Mouse (Mus musculus) B cell, adult 2 months (primary cell): ENCODE data around the gene Fndc8.

Experiments used
- DNase-seq, 2 experiments: peaks; one replicate each; pipeline ENCODE4 v3.0.0; 2022

The Fndc8 gene

DNA sequence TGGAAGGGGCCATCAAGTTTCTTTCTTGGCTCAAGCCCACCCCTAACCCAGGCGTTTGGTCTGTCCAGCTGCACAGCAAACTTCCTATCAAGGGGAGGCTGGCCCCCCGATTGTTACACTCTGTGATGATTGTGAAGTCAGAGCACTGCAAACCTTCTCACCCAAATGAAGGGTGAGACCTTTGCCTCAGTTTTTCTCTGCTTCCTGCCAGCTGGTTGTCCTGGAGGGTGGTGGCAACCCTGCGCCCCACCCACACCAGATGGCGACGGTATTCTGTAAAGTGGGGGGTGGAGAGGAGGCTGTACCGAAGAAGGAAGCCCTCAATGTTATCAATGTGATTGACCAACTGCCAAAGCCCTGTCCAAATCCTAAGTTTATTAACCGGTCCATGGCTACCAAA, at the start of gene Fndc8:
Fndc8 (plus strand) TSS at position 189 of the 400 bp plus-strand sequence.
- no peak for DNase-seq

DNA sequence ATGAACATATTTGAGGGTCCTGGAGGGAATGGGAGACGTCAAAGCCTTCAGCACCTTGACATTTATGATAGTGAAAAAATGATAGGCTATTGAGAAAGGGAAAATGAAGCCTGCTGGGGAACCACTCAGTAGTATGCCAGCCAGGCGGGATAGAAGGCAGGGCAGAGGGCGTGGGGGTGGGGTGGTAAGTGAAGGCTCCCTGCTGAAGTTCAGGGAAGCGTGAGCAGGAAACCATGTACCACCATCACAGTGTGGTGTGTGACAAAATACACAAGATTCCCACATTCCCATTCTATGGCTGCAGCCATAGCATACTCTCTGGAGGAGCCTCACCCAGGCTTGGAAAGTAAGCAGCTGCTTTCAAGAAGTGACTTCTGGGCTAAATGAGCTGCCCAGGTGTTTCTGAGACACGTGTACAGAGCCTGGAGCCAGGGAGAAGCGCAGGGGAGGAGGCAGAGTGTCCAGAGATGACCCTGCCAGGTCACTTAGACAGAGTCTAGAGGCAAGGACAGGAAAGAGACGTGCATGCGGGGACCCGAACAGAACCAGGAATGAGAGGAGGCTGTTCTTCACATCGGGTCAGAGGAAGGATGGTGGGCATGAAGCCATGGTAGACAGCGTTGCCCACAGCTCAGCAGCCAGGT, 47.0 kb upstream of the Fndc8 start:
- DNase-seq: peak in 1 of 2 experiments; percentile 28

DNA sequence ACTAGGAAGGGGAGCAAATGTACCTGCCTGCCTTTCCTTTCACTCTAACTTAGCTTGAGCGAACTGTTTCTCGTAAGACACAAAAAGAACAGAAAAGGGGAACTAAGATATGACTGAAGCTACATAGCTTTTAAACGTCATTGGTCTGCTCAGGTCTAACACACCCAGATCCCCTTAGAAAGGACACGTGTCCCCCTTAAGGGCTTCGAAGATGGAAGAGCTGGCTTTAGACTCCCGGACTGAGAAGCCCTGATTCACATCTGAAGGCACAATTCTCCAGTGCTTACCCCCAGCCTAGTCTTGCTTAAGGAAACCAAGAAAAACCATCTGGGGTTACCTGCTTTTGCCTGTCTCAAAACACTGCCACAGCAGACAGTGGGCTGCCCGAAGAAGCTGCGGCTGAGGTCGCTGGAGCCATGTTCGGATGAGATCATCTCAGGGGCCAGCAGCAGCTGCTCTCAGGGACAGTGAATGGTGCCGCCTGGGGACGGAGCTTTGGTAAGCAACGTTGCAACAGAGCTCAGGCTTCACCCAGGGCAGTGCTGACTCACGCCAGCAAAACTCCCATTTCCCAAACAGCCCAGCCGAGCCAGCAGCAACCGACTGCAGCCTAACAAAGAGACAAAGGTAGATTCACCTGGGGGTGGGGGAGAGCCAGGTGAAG, 46.4 kb upstream of the Fndc8 start:
- peak; percentile 41 to 49 for DNase-seq

DNA sequence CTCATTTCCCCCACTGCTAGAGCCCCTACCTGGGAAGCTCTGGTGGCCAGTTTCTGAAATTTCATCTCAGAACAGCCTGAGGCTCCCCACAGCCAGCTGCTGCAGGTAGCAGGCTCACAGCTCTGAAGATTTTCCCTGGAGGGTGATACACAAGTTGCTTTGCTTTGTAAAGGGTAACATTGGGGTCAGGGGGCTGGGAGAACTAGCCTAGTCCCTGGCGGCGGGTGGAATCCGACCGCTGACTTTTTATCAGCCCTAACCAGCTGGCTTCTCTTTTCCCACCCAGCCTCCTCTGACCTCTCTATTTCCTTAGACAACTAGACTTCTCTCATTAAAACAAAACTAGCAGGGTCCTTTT, 45.9 kb upstream of the Fndc8 start:
- DNase-seq: no peak

DNA sequence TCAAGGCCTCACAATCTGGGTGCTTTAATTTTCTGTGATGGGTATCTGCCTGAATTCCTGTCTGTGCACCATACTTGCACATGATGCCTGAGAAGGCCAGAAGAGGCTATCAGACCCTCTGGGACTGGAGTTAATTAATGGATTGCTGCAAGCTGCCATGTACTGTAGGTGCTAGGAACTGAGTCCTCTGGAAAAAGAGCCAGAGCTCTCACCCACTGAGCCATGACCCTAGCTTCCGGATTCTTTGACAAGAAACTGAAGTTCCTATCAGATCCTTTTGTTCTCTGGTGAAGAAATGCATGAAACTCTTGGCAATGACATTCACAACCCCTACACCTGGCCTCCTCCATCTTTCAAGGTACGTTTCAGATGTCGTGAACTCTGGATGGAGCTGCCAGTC, 45.0 kb upstream of the Fndc8 start:
- no peak for DNase-seq

DNA sequence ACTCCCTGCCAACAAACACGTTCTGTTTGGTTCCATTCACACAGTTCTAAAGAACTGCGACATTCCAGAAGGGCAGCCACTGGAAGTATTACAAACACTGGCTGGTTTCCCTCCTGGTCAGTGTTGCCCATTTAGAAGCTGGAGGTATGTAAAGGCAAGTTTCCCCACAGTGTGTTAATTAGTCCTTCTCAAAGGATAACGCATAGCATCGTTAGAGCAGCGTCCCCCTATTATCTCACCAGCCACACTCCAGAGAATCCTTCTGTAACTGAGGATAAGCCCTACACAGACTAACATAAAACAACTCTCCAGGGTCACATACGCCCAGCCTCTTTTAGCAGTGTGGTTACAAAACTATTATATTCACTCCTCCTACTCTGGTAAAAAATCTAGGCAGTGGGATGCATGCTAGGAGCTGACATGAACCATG, 44.3 kb upstream of the Fndc8 start:
- DNase-seq: no peak

DNA sequence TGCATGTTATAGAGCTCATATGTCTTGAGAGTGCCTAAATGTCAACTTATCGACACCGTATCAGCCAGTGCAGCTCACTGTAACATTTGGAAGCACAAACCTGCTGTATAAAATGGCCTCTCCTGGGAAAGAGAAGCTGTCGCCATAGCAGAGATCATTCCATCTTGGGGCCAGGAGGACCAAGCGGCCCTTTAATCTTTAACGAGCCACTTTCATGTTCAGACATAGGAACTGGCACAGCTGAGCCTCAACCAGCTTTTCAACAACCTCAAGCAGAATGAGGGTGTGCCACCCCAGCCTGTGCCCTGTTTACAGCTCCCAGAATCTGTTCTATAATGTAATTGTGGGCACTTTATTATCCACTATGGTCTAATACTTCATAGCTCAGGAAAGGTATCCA, 41.7 kb upstream of the Fndc8 start:
- DNase-seq: no peak

DNA sequence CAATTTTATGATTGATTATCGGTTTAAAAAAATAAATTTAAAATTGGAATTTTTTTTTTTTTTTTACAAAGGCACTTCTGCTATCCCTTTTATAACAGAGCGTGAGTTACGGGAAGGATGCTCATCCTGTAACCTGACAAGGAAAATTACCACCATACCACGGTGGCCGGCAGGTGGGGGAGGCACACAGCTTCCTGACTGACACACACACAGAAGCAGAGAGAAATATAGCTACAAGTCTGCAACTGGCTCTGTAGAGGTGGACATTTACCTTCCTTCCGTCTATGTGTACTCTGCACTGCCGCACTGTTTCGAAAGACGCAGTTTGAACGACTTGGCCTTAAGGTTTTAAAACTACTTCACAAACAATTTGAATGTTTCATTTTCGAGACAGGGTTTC, 39.8 kb upstream of the Fndc8 start:
- DNase-seq: no peak

DNA sequence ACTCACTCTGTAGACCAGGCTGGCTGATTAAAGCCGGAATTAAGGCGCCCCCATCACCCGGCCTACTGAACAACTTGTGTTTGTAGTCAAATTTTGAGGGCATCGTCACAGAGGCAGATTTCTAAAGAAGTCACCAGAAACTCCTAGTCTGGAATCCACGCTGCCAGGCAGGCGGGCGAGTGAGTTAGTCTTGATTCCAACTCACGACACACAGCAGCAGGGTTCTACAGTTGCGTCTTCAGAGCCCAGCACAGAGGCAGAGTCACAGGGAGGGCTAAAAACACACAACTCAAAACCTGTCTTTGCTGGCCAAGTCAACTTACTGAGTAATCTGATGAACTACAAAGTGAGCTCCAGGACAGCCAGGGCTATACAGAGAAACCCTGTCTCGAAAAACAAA, 39.4 kb upstream of the Fndc8 start:
- DNase-seq: no peak

DNA sequence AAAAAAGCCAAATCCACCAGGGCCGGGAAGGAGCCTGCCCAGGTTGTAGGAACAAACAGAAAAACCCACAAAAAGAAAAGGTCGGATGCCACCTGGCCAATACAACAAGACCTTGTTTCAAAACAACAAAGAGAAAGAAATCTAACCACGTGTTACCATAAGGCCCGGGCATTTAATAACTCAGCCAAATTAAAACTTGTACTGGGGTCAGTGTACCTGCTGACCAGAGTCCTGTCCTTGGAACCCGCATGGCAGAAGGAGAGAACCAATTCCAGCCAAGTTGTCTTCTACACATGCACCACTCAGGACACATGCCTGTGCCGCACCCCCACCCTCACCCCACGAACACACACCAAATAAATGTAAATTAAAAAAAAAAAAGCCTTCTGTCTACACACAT, 39.0 kb upstream of the Fndc8 start:
- DNase-seq: no peak

DNA sequence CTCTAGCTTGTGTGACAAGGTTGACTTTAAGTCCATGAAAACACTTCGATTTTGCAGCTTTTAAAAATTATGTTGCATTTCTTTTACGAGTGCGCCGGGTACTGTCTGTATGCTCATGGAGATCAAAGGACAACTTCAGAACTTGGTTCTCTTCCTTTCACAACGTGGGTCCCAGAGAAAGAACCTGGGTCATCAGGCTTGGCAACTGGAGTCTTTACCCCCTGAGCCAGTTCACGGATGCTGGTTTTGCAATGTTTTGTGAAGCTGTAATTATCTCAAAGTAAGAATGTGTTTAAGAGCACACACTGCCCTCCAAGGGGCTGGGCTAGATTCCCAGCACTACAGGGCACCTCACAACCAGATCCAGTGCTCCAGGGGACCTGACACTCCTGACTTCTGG, 37.8 kb upstream of the Fndc8 start:
- no peak for DNase-seq

DNA sequence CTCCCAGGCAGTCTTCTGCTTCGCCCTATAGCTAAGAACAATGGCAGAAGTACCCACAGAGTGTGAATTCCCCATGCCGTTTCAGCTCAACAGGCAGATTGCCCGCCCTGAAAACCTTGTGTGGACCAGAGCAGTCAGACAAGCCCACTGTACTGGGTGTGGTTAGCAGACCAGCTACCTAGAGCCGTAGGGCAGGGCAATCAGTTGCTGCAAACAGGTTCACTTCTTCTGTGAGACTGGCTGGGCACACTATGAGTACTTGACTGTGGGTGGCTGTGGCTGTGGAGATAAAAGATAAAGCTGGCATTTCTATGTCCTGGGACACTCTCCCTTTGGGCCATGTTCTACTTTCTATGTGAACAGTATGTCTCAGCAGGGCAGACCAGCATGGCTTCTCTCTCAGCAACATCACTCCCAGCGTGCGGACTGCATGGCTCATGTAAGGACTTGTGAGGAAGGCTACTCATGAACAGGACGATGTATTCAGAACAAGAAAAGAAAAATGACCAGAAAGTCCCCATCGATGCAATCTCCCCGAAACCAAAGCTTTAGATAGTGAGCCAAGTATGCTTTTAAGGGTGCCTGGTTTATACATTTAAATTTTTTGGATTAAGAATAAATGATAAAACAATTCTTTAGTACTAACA, 36.5 kb upstream of the Fndc8 start:
- no peak for DNase-seq

DNA sequence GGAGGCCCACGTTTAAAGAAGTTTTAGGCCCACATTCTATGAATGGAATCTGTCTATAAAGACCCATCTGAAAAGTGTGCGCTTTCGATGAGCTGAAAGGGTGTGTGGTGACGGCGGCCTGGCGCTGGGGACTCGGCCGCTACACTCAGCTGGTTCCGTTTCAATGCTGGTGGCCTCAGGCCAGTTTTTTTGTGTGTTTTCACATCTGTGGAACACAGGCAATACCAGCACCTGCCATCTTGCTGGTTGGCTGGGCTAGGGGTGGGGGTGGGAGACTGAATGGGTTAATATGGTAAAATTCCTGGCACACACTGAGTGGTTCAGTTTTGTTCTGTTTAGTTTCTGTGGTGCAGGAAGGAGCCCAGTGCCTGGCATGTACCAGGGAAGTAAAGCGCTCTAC, 35.9 kb upstream of the Fndc8 start:
- DNase-seq: no peak

DNA sequence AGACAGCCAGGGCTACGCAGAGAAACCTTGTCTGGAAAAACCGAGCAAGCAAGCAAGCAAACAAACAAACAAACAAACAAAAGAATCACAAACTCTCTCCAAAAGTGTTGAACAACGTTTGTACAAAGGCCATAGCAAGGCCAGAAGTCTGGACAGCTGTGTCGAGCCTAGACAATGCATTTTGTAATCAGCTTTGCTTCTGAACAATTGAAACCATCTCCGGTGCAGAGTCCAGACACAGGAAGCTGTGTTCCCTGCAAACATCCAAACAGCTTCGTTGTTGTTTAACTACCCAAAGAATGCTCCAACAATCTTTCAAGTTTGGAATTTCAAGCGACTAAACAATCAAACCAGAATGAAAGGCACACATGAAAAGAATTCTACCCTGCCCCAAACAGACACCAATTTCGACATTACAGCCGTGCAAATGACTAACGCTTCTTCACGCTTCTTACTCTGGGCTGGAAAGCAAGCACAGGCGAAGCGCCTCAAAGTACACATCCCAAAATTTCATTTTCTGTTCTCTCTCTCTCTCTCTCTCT, 34.5 kb upstream of the Fndc8 start:
- DNase-seq: no peak

DNA sequence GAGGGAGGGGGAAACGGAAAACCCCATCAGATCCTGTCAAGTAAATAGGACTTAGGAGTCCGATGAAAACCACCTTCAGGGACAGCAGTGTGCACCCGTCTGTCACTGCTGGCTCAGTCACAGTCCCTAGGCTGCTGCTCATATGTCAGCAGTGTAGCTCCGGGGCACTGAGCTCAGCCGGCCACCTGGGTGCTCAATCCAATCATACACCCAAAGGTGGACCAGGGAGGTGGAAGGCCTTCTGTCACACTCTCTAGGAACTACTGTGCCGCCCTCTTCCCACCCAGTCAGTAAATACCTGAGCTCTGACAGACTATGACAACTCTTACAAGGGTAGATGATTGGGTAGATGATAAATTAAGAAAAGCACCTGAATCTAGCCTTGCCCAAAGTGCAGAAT, 31.2 kb upstream of the Fndc8 start:
- DNase-seq: no peak

DNA sequence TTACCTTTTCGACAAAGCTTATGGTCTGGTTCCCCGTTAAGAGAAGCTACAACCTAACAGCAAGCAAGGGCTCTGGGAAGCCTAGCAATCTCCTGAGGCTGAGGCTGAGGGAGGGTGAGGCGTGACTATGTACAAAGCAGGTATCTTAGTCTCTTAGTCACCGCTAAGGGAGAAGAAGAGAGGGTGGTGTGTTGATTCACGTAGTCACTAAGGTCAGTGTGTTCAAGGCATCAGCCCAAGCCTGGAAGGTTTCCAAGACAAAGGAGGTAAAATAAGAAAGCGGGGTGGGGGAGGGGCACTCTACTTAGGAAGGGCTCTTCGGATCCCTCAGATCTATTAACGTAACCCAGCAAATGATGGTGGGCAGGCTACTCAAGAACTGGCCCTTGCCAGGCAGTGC, 30.4 kb upstream of the Fndc8 start:
- no peak for DNase-seq

DNA sequence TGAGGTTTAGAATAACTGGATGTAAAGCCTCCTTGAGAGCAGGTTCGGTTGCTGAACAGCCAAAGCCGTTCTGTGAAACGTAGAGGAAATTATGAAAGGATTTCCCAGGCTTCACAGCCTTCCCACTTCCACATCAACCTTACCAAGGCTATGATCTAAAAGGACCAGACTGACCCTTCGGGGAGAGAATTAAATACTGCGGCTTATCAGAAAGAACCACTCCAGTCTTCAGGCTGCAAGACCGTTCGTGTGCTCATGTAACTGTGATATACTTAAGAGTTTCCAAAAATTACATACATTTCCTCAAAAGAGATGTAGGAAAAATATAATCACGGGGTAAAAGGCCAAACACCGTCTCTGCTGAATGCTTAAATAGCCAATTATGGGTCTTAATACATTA, 29.3 kb upstream of the Fndc8 start:
- no peak for DNase-seq

DNA sequence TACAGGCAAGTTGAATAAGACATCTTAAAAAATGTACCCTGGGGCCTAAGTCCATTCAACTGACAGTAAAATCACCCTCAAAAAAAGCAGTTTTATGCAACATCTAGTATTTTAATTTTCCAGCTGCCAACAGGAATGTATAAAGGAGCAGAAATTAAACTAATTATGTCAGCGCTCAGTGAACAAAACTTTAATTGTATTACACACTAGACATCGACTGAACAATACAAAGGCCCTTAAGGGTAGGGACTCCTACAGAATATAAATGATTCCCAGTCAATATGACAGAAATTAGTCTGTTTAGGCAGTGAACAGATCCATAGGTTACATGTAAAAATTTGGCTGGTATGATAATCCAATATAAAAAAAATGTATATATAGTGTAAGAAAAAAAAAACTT, 28.9 kb upstream of the Fndc8 start:
- no peak for DNase-seq

DNA sequence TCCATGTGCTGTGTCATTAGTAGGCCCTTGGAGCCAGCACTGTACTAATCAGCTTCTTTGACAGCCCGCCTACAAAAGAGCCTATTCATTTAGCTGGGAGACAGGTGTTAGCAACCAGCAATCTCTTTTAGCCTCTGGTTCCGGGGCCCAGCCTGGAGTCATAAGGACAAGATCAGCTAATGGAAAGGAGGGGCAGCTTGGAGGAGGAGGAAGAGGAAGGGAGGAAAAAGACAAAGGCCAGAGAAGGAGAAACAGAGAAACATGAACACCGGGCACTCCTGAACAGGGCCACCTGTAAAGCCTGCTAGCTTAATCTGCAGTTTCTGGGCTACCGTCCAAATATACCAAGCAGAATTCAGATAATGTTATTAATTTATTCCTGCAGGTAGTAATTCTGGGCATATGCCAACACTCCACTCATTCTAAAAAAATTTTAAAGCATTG, 28.4 kb upstream of the Fndc8 start:
- DNase-seq: no peak

DNA sequence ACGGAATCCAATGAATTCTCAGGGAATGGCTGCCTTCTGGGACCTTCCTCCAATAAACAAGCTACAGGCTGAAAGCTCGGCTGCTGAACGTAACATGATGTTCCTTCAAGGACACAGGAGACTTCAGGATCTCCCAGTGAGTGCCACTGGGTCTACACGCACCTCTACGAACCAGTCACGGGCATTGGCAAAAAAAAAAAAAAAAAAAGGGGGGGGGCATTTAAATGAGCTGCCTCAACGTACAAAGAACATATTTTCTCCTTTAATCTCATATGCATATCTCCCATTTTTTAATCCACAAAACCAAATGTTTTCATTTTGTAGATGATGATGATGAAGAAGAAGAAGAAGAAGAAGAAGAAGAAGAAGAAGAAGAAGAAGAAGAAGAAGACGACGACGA, 26.0 kb upstream of the Fndc8 start:
- no peak for DNase-seq

DNA sequence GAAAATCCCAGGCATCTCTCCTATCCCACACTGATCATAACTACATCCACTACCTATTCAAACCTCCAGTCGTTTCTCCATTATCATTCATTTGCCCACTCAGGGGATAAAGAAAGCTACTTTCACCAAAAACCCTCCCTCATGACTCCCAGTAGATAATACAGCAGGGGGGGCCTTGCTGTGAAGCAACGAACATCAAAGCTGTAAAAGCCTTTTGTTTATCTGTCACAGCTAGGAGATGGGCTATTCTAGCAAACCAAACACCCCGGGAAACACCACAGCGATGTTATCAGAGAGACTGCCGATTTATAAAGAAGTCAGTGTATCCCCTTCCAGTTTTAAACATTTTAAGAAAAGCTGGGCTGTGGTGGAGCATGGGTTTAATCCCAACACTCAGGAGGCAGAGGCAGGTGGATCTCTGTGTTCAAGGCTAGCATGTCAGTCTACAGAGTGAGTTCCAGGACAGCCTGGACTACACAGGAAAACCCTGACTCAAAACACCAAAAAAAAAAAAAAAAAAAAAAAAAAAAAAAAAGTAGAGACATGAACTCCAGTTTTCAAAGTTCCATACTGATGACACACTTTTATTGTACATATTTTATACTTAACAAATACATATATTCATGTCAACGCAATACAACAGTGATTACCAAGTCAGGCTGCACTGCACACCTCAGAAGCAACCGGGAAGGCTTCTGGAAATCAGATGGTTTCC, 24.9 kb upstream of the Fndc8 start:
- no peak for DNase-seq

DNA sequence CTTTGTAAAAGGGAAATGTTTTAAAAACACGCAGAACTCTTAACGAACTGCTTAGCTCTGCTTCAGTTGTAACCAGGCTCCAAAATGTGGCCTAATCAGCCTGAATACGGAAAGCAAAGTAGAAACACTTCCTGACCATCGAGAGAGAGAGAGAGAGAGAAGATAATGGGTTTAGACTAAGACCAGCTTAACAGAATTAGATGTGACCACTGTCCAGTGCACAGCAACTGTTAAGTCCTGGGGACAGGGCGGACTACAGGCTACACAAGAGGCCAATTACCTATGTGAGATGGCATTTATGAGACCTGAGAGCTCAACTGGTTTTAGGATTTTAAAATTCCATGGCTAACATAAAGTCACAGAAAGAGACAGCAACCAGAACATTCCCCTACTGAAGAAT, 24.0 kb upstream of the Fndc8 start:
- no peak for DNase-seq

DNA sequence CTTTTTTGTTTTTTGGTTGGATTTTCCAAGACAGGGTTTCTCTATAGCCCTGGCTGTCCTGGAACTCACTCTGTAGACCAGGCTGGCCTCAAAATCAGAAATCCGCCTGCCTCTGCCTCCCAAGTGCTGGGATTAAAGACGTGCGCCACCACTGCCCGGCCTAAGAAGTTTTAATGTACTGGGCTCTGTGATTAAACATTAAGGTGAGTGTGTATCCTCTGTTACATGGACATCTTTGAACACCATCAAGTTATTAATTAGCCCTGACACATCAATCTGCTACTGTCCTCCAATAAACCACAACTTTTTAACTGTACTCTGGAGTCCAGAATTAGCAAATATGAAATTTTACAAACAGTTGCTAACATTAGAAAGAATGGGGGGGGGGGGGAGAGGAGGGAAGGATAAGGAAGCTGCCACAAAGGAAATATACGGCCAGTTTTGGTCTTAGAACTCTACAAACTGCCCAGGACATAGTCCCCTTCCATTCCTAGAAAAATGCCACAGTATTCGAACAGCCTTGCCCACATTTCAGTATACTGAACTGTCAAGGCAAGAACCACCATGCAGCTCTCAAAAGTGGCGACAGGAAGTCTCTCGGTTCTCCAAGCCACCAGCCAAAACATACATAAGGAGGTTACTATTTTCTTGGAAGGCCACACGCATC, 22.3 kb upstream of the Fndc8 start:
- no peak for DNase-seq
